Mouse (Mus musculus) heart, adult 2 months (tissue): ENCODE measurements around the gene Atg14. TPM values are rescaled to one million over a fixed set of nuclear protein-coding genes. Genes with fewer than 3 reads are reported as not detected.
A peak's percentile ranks its signal among the peaks of the same experiment; 100 is the strongest.

Experiments
- DNase-seq, 2 experiments: peaks; one replicate each; pipeline ENCODE4 v3.0.0; 2021
- H3K27ac ChIP-seq: fragments of 200-600 bp; 2 replicates; pipeline ENCODE4 v1.8.1; 2022
- H3K27me3 ChIP-seq: fragments of 200-500 bp; 2 replicates; pipeline ENCODE4 v1.6.1; 2012; ENCODE audit warnings: mild to moderate bottlenecking, low read length, inconsistent platforms, mixed read lengths; ENCODE audit not compliant: control insufficient read depth, insufficient read depth
- H3K36me3 ChIP-seq: fragments of 200-500 bp; 2 replicates; pipeline ENCODE4 v1.6.1; 2012; ENCODE audit warnings: low read length, inconsistent platforms; ENCODE audit not compliant: control insufficient read depth, insufficient read depth
- H3K4me1 ChIP-seq: fragments of 200-500 bp; 2 replicates; pipeline ENCODE4 v1.6.1; 2011; ENCODE audit warnings: low read length; ENCODE audit not compliant: control insufficient read depth, insufficient read depth
- H3K4me3 ChIP-seq: fragments of 200-600 bp; 2 replicates; pipeline ENCODE4 v1.8.1; 2022
- H3K79me2 ChIP-seq: fragments of 200-500 bp; replicated peaks from 2 replicates; pipeline ENCODE4 v1.6.1; 2012; ENCODE audit warnings: mild to moderate bottlenecking, inconsistent platforms, low read length, moderate library complexity, mixed read lengths; ENCODE audit not compliant: control insufficient read depth, insufficient read depth
- H3K9ac ChIP-seq: fragments of 200-500 bp; 2 replicates; pipeline ENCODE4 v1.6.1; 2012; ENCODE audit warnings: low read depth, mild to moderate bottlenecking, control low read depth, inconsistent platforms, low read length, mixed read lengths
- CTCF ChIP-seq: fragments of 200-600 bp; IDR thresholded peaks from 2 replicates; pipeline ENCODE4 v1.8.1; 2022; ENCODE audit warnings: antibody characterized with exemption, mild to moderate bottlenecking, moderate library complexity
- EP300 ChIP-seq: fragments of 200-500 bp; IDR thresholded peaks from 2 replicates; pipeline ENCODE4 v1.6.1; 2011; ENCODE audit warnings: low read depth, low read length, control low read depth; ENCODE audit not compliant: insufficient read depth
- POLR2A ChIP-seq: fragments of 200-500 bp; IDR thresholded peaks from 2 replicates; pipeline ENCODE4 v1.6.1; 2011; ENCODE audit warnings: mild to moderate bottlenecking, low read depth, low read length, control low read depth; ENCODE audit not compliant: insufficient read depth
- WGBS: fragments of 180-500 bp; shearing (Covaris S2); methylation state at CpG from one replicate; pipeline ENCODE4 v1.1.7; 2018; 5-methylcytosine and 5-hydroxymethylcytosine counted together
- intact Hi-C: fragments of 180-260 bp; cut with DNase I; formaldehyde crosslinking; loops from one replicate; pipeline ENCODE4 v1.15.1; 2025
- polyA plus RNA-seq: library from polyadenylated mRNA; depleted of rRNA; stranded (reverse); fragments of >200 nt; gene quantifications from 2 replicates; pipeline ENCODE4 v1.2.3, GENCODE M21; 2012
- total RNA-seq, 2 experiments: library from RNA; stranded (reverse); gene quantifications; 2 replicates each; pipeline ENCODE4 v1.2.3; 2021

Gene Atg14
- total and polyA plus RNA-seq, 3 experiments: 6.4 to 11.6 (median 7.9) TPM

DNA sequence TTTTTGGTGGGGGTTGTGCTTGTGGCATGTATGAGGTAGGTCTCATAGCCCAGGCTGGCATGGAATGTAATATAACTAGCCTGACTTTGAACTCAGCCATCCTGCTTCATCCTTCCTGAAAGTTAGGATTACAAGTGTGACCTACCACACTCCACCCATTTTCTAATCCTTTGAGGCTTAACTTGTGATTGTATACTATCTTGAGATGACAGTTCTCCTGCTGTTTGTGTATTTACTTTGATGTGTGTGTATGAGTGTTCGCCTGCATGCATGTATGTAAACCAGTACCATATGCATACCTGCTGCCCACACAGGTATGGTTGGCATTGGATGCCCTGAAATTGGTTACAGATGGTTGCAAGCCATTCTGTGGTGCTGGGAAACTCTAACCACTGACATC lies 48.8 kb downstream of the Atg14 start:
- Histone ChIP-seq H3K4me1 (peaks cover 4% of the 10 kb centered on the region), H3K9ac (no peak overlapping the region), H3K27me3 (no peaks in the 10 kb centered on the region), H3K36me3 (no peaks in the 10 kb centered on the region; the same call in 1 of the 2 replicates), H3K27ac (no peak overlapping the region), H3K4me3 (no peak overlapping the region), H3K79me2 (peaks cover 8% of the 10 kb centered on the region)
- DNase-seq: no peak
- WGBS: 100% methylated on average over 1 of the region's 1 CpGs
- TF ChIP-seq EP300: no peak
- no peak for TF ChIP-seq POLR2A
- TF ChIP-seq CTCF: no peak
- intact Hi-C loops: no loop called here

DNA sequence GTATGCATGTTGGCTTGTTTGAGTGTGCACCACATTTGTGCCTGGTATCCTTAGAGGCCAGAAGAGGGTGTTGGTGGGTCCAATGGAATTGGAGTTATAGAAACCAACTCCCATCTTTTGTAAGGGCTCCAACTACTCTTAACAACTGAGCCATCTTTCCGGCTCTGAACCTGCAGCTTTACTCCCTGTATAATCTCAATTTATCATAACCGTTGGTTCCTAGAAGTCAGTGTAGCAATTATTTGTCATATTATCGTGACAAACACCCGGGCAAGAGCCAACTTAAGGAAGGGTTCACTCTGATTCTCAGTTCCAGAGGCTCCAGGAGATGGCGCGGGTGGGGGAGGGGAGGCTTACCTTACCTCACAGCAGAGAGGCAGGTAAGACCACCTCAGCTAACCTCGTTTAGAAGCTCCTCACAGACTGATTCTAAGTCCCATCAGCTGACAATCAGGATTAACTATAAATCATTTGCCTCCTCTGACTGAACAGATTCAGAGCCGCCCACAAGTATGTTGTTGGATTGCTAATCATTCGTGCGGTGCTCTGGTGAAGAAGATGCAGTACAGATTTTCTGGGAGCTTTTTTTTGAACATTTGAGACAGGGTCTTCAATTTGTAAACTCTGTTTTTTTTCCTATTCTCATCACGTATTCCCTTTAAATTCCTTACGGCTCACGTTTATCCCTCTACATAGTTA lies 49.5 kb downstream of the Atg14 start:
- 93% methylated on average over 13 of the region's 13 CpGs for WGBS
- Histone ChIP-seq H3K36me3 (no peaks in the 10 kb centered on the region; the same call in 1 of the 2 replicates), H3K4me1 (peaks cover 6% of the 10 kb centered on the region), H3K79me2 (peaks cover 8% of the 10 kb centered on the region), H3K4me3 (no peak overlapping the region), H3K27me3 (no peaks in the 10 kb centered on the region), H3K9ac (no peak overlapping the region), H3K27ac (no peak overlapping the region)
- TF ChIP-seq EP300: no peak
- TF ChIP-seq POLR2A: no peak
- no peak for TF ChIP-seq CTCF
- intact Hi-C loops: no loop called here
- no peak for DNase-seq

DNA sequence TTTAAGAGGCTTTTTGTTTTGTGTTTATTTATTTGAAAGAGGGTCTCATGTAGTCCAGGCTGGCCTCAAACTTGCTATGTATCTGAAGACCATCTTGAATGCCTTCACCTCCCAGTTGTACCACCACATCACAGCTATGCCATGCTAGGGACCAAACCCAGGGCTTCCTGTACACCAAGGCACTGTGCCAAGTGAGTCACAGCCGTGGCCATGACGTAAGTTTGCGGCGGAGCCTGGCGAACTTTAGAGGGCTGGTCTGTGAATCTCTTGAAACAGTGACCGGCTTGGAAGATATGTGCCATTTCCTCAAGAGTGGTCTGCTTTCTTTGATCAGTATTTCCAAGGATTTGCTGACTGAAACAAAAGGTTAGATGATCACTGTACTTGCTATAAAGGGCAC lies 51.8 kb downstream of the Atg14 start:
- Histone ChIP-seq H3K27me3 (no peaks in the 10 kb centered on the region), H3K79me2 (peaks cover 8% of the 10 kb centered on the region), H3K27ac (no peak overlapping the region), H3K4me3 (no peak overlapping the region), H3K4me1 (peaks cover 5% of the 10 kb centered on the region), H3K9ac (no peak overlapping the region), H3K36me3 (peaks cover 3% of the 10 kb centered on the region)
- no peak for TF ChIP-seq POLR2A
- no peak for TF ChIP-seq EP300
- TF ChIP-seq CTCF: no peak
- intact Hi-C loops: no loop called here
- WGBS: 37% methylated on average over 6 of the region's 6 CpGs
- peak; percentile 57 to 59 for DNase-seq

DNA sequence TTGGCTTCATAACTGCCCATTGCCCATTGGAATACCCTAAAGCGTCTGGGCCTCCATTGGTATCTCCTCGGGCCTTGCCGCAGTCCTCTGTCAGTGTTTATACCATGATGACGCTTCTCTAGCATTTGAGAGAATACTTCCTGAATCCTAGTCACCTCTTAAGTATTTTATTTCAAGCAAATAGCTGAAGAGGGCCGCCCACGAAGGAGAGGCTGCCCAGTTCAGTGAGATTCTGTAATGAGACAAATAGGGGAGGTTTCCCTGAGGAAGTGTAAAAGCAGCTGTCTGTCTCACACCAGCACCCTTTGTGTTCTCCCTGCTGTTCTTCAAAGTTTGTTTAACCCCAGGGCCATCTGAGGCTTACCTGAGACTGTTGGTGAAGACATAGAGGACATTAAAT lies 53.7 kb downstream of the Atg14 start:
- no peak for DNase-seq
- Histone ChIP-seq H3K27ac (no peak overlapping the region), H3K27me3 (no peaks in the 10 kb centered on the region), H3K9ac (no peak overlapping the region), H3K79me2 (peaks cover 7% of the 10 kb centered on the region), H3K4me1 (peaks cover 7% of the 10 kb centered on the region), H3K4me3 (no peak overlapping the region), H3K36me3 (peaks cover 3% of the 10 kb centered on the region)
- TF ChIP-seq CTCF (no peak), POLR2A (no peak), EP300 (no peak)
- 55% methylated on average over 6 of the region's 6 CpGs for WGBS
- intact Hi-C loops: no loop called here

DNA sequence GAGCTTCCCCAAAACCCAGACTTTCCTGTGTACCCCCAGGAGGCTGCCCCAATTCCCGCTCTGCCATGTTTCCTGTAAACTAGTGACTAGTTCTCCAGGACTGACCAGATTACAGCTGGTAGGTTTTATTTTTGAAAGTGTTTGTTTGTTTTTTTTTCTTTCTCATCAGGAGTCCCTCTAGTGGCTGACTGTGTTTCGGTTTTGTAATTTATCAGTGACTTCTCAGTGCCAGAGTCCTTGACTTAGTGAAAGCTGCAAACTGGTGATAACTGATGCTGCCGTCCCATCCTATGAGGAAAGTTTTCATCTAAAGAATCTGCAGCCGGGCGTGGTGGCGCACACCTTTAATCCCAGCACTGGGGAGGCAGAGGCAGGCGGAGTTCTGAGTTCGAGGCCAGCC lies 54.8 kb downstream of the Atg14 start:
- H3K27ac ChIP-seq: peak overlapping the region; percentile 68
- TF ChIP-seq CTCF: peak; percentile 64
- TF ChIP-seq EP300: no peak
- DNase-seq: no peak
- WGBS: 68% methylated on average over 8 of the region's 8 CpGs
- peaks cover 3% of the 10 kb centered on the region for H3K36me3 ChIP-seq
- H3K4me1 ChIP-seq: peaks cover 7% of the 10 kb centered on the region
- no peaks in the 10 kb centered on the region for H3K27me3 ChIP-seq
- no peak overlapping the region for H3K9ac ChIP-seq
- intact Hi-C loops: loop anchor here (2.0 kb wide), 1 partner anchor 43 kb away; no protein-coding TSS in a partner anchor
- H3K79me2 ChIP-seq: peaks cover 3% of the 10 kb centered on the region
- no peak overlapping the region for H3K4me3 ChIP-seq

DNA sequence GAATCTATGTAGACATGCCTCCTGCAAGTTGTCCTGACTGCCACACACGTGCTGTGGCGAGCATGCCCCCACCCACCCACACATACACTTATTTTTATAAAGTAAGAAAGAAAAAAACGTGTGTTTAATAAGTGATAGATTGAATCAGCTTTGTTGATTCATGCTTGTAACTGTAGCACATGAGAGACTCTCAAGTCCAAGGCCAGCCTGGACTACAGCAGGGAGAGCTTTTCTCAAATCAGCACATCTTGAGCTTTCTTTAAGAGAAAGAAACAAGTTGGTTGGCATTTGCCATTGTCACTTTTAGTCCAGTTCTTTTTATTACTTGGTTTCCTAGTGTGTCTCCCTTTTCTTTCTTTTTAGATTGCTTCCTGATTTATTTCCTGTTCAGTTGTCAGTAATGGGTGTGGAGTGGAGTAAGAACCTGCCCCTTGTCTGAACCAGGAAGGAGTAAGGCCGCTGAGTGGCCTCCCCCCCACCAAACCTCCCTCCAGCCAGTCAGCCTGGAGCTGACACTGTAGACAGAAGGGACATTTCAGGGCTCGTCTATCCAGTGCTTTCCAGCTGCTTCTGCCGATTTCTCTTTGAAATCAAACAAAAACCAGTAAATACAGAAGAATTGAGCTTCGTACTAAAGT lies 55.5 kb downstream of the Atg14 start:
- Histone ChIP-seq H3K36me3 (peaks cover 3% of the 10 kb centered on the region), H3K79me2 (peaks cover 3% of the 10 kb centered on the region), H3K4me3 (no peak overlapping the region; the same call in 1 of the 2 replicates), H3K27ac (peak overlapping the region; percentile 68), H3K9ac (no peak overlapping the region), H3K27me3 (no peaks in the 10 kb centered on the region), H3K4me1 (peaks cover 7% of the 10 kb centered on the region)
- TF ChIP-seq POLR2A (peak; percentile 59), EP300 (0 out of 2 replicates have a peak, but pooled peaks have one; percentile 12), CTCF (no peak)
- intact Hi-C loops: loop anchor here (2.0 kb wide), 1 partner anchor 42 kb away; no protein-coding TSS in a partner anchor
- DNase-seq: peak; percentile 45 to 54
- WGBS: 39% methylated on average over 7 of the region's 7 CpGs
